Mouse (Mus musculus) bone marrow, adult 2 months (tissue): ENCODE data around the gene Sdk1. TPM values are rescaled to one million over a fixed set of nuclear protein-coding genes. Genes with fewer than 3 reads are reported as not detected.

Source experiments
- H3K27ac ChIP-seq: fragments of 200-500 bp; 2 replicates; pipeline ENCODE4 v1.5.1; 2012; ENCODE audit warnings: low read depth, mild to moderate bottlenecking, control low read depth, inconsistent platforms, low read length; ENCODE audit not compliant: control insufficient read depth, poor library complexity, insufficient read depth
- H3K4me1 ChIP-seq: fragments of 200-500 bp; 2 replicates; pipeline ENCODE4 v1.6.1; 2011; ENCODE audit warnings: low read length; ENCODE audit not compliant: control insufficient read depth, insufficient read depth
- H3K4me3 ChIP-seq: fragments of 200-500 bp; replicated peaks from 2 replicates; pipeline ENCODE3; 2011; ENCODE audit warnings: mild to moderate bottlenecking, low read depth, low read length, control low read depth; ENCODE audit not compliant: control insufficient read depth
- CTCF ChIP-seq: fragments of 200-500 bp; IDR thresholded peaks from 2 replicates; pipeline ENCODE4 v1.5.1; 2011; ENCODE audit warnings: low read length, control low read depth; ENCODE audit not compliant: control insufficient read depth, insufficient read depth
- POLR2A ChIP-seq: fragments of 200-500 bp; IDR thresholded peaks from 2 replicates; pipeline ENCODE4 v1.6.1; 2011; ENCODE audit warnings: low read depth, mild to moderate bottlenecking, control low read depth, low read length, borderline replicate concordance; ENCODE audit not compliant: control insufficient read depth
- WGBS: fragments of 180-500 bp; shearing (Covaris S2); methylation state at CpG from one replicate; pipeline ENCODE4 v1.1.7; 2018; 5-methylcytosine and 5-hydroxymethylcytosine counted together
- polyA plus RNA-seq: library from polyadenylated mRNA; stranded (reverse); fragments of >200 nt; gene quantifications from 2 replicates; pipeline ENCODE4 v1.2.4, GENCODE M21; 2011; ENCODE audit warnings: low replicate concordance; ENCODE audit not compliant: missing spikeins, insufficient read depth, insufficient read length

Gene Sdk1
- polyA plus RNA-seq, 1 experiment: 0.27 TPM

- no peak overlapping the region for H3K4me3 ChIP-seq
- TF ChIP-seq POLR2A: no peak
- WGBS: 67% methylated on average over 6 of the region's 6 CpGs
- H3K4me1 ChIP-seq: no peaks in the 10 kb centered on the region
- H3K27ac ChIP-seq: no peak overlapping the region
Observed at GRCm38 (mm10) chr5:141649831-141650375, 408.6 kb downstream of the Sdk1 start.

DNA sequence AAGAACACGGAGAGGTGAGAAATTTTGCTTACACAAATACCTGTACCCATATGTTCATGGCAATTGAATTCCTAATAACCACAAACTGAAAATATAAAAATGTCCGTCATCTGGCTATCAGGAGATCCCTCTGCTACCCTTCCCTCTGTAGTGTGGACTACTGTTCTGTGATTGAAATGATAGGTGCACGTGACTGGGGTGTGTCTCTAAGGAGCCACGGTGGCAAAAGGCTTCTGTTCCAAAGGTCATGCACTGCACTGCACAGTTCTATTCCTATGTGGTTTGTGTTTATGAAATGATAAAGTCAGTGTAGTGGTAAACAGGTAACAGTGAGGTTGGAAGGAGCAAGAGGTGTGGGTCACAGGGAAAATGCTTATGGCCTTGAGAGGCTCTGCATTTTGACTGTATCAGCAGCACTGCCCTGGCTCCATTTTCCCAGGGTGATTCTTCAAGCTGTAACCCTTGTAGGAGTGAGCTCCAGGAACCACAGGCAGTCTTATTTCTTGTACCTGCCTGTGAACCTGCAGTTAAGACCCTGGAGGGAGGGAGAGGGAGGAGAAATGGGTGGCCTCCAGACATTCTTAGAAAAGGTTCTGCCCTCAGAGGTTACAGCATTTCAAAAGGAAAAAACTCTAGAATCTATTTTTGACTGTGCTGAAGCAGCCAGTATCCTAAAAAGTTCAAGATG, 410.5 kb downstream of the Sdk1 start:
- no peak overlapping the region for H3K4me3 ChIP-seq
- WGBS: 75% methylated on average over 4 of the region's 4 CpGs
- no peak overlapping the region for H3K27ac ChIP-seq
- TF ChIP-seq POLR2A: no peak
- no peak for TF ChIP-seq CTCF
- H3K4me1 ChIP-seq: no peaks in the 10 kb centered on the region

DNA sequence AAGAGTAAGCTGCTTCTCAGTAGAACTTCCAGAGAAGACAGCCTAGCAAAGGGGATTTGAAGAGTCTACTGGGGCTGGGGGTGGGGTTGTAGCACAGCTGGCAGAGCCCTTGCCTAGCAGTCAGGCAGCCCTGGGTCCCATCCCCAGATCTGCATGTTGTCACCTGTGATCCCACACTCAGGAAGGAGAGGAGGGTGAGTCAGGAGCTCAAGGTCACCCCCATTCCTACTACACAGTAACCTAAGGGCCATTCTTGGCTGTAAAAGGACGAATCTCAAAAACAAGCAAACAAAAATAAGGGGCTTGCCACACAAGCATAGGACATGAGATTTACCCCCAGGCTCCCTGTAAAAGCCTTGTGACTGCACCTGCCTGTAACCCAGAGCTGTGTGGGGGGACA, 435.1 kb downstream of the Sdk1 start:
- H3K27ac ChIP-seq: no peak overlapping the region
- H3K4me3 ChIP-seq: no peak overlapping the region
- TF ChIP-seq POLR2A (no peak), CTCF (no peak)
- WGBS: 52% methylated on average over 1 of the region's 1 CpGs
- H3K4me1 ChIP-seq: no peaks in the 10 kb centered on the region

- WGBS: 41% methylated on average over 1 of the region's 1 CpGs
- Histone ChIP-seq H3K4me3 (no peak overlapping the region), H3K4me1 (no peaks in the 10 kb centered on the region), H3K27ac (no peak overlapping the region)
- TF ChIP-seq CTCF: no peak
- TF ChIP-seq POLR2A: no peak
Observed at GRCm38 (mm10) chr5:141677034-141677433, 435.7 kb downstream of the Sdk1 start.

- TF ChIP-seq CTCF (no peak), POLR2A (no peak)
- H3K27ac ChIP-seq: no peak overlapping the region
- WGBS: 84% methylated on average over 8 of the region's 8 CpGs
- no peaks in the 10 kb centered on the region for H3K4me1 ChIP-seq
- H3K4me3 ChIP-seq: no peak overlapping the region
Observed at GRCm38 (mm10) chr5:141677841-141678240, 436.6 kb downstream of the Sdk1 start.

DNA sequence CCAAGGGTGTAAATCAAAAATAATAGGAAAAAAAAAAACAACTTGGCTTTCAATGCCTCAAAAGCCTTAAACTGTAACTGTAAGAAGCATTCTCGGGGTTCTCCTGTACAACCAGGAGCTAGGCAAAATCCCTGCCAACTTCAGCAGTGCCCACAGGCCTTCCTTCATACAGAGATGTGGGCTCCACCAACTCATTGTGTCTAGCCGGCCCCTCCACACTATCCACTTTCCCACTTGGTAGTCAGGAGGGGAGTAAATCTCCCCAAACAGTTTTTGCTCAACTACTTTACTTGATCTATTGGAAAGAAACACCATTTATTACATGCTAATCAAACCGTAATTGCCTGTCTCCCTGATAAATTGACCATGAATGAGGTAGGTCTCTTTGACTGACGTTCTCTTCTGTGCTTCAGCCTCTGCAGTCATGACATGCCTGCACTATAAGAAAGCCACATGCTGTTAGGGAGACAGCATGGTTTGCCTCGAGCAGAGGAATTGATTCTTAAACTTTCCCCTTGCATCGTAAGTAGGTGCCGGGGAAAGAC, 445.7 kb downstream of the Sdk1 start:
- Histone ChIP-seq H3K27ac (no peak overlapping the region), H3K4me3 (no peak overlapping the region), H3K4me1 (no peaks in the 10 kb centered on the region)
- WGBS: 76% methylated on average over 7 of the region's 7 CpGs
- TF ChIP-seq CTCF (no peak), POLR2A (no peak)

GRCm38 (mm10) chr5:141689442-141690105, 448.3 kb downstream of the Sdk1 start:
- 84% methylated on average over 12 of the region's 12 CpGs for WGBS

GRCm38 (mm10) chr5:141691482-141691975, 450.2 kb downstream of the Sdk1 start:
- no peak overlapping the region for H3K4me3 ChIP-seq
- 80% methylated on average over 7 of the region's 7 CpGs for WGBS
- TF ChIP-seq POLR2A (no peak), CTCF (no peak)

More at GRCm38 (mm10) chr5:141689442-141690105, 448.3 kb downstream of the Sdk1 start:
- TF ChIP-seq POLR2A: no peak
- no peak for TF ChIP-seq CTCF
- Histone ChIP-seq H3K27ac (no peak overlapping the region), H3K4me1 (no peaks in the 10 kb centered on the region), H3K4me3 (no peak overlapping the region)

More at GRCm38 (mm10) chr5:141691482-141691975, 450.2 kb downstream of the Sdk1 start:
- Histone ChIP-seq H3K27ac (no peak overlapping the region), H3K4me1 (no peaks in the 10 kb centered on the region)
